Mouse (Mus musculus) forebrain, embryonic 10.5 days (tissue): ENCODE results near the gene Psmb4. TPM values are rescaled to one million over a fixed set of nuclear protein-coding genes. Genes with fewer than 3 reads are reported as not detected.

Experiments used
- polyA plus RNA-seq: library from polyadenylated mRNA; unstranded; fragments of >200 nt; fragmentation: Nextera tagmentation; extraction: Ambion mirVana; gene quantifications from 2 replicates; pipeline ENCODE4 v1.2.1, GENCODE M21; 2016

Gene Psmb4
- polyA plus RNA-seq, 1 experiment from 2014 or later: 349 TPM

Other genes with a start within 250 kb of the Psmb4 start
- gene Gm10972, start 243.8 kb downstream of the Psmb4 start, polyA plus RNA-seq: not detected in 2 replicates
- gene Tuft1, start 228.1 kb downstream of the Psmb4 start, polyA plus RNA-seq: 3.4 and 4.1 TPM in 2 replicates
- not detected in 2 replicates for gene Selenbp2, start 193.4 kb downstream of the Psmb4 start, polyA plus RNA-seq
- gene Cgn, start 100.5 kb downstream of the Psmb4 start, polyA plus RNA-seq: 9.1 and 10.3 TPM in 2 replicates
- 18.5 and 20.3 TPM in 2 replicates for gene Pogz, start 49.4 kb downstream of the Psmb4 start, polyA plus RNA-seq
- 2.5 and 2.7 TPM in 2 replicates for gene Selenbp1, start 46.1 kb upstream of the Psmb4 start, polyA plus RNA-seq
- 5.2 and 5.4 TPM in 2 replicates for gene Rfx5, start 67.1 kb upstream of the Psmb4 start, polyA plus RNA-seq
- 20.1 and 21.7 TPM in 2 replicates for gene Pi4kb, start 87.8 kb upstream of the Psmb4 start, polyA plus RNA-seq
- 42.1 and 44.3 TPM in 2 replicates for gene Zfp687, start 128.5 kb upstream of the Psmb4 start, polyA plus RNA-seq
- 346 and 351 TPM in 2 replicates for gene Psmd4, start 155.7 kb upstream of the Psmb4 start, polyA plus RNA-seq
- 19.0 and 19.5 TPM in 2 replicates for gene Pip5k1a, start 220.0 kb upstream of the Psmb4 start, polyA plus RNA-seq
- gene Vps72, start 224.1 kb upstream of the Psmb4 start, polyA plus RNA-seq: 275 and 276 TPM in 2 replicates
- 0.77 and 1.00 TPM in 2 replicates for gene Tmod4, start 237.5 kb upstream of the Psmb4 start, polyA plus RNA-seq
- 75.8 and 80.7 TPM in 2 replicates for gene Scnm1, start 247.1 kb upstream of the Psmb4 start, polyA plus RNA-seq
- gene Lysmd1, start 247.1 kb upstream of the Psmb4 start, polyA plus RNA-seq: 12.6 and 13.3 TPM in 2 replicates